Mouse (Mus musculus) C2C12 (cell line): ENCODE results near the gene Cdipt. TPM values are rescaled to one million over a fixed set of nuclear protein-coding genes. Genes with fewer than 3 reads are reported as not detected.

ENCODE experiments used
- H3K27me3 ChIP-seq: one replicate; pipeline ENCODE4 v1.6.1; 2011; ENCODE audit not compliant: control insufficient read depth, insufficient read depth, insufficient read length
- H3K36me3 ChIP-seq: one replicate; pipeline ENCODE4 v1.6.1; 2011; ENCODE audit not compliant: control insufficient read depth, insufficient read depth
- H3K4me3 ChIP-seq: one replicate; pipeline ENCODE4 v1.5.1; 2011; ENCODE audit warnings: mild to moderate bottlenecking, control low read depth; ENCODE audit not compliant: poor library complexity, insufficient read depth, severe bottlenecking
- H3K79me2 ChIP-seq: one replicate; pipeline ENCODE4 v1.6.1; 2011; ENCODE audit not compliant: control insufficient read depth, insufficient read depth
- H3K79me3 ChIP-seq: one replicate; pipeline ENCODE4 v1.6.1; 2011; ENCODE audit warnings: low read depth, control low read depth
- H3ac ChIP-seq: one replicate; pipeline ENCODE3; 2011; ENCODE audit warnings: low read depth; ENCODE audit not compliant: control insufficient read depth, insufficient read length
- CEBPB ChIP-seq: IDR thresholded peaks from one replicate; pipeline ENCODE4 v1.6.1; 2011; ENCODE audit warnings: low read depth, mild to moderate bottlenecking, control low read depth, moderate library complexity
- CTCF ChIP-seq: IDR thresholded peaks from one replicate; pipeline ENCODE4 v1.5.1; 2011; ENCODE audit not compliant: control insufficient read depth, insufficient read depth, insufficient read length
- FOSL1 ChIP-seq: IDR thresholded peaks from one replicate; pipeline ENCODE4 v1.8.0; 2011; ENCODE audit warnings: mild to moderate bottlenecking, low read length; ENCODE audit not compliant: poor library complexity, insufficient read depth, severe bottlenecking
- MAX ChIP-seq: IDR thresholded peaks from one replicate; pipeline ENCODE4 v1.6.1; 2011; ENCODE audit warnings: mild to moderate bottlenecking, control low read depth
- MYOD1 ChIP-seq: IDR thresholded peaks from one replicate; pipeline ENCODE4 v1.6.1; 2011; ENCODE audit warnings: low read depth; ENCODE audit not compliant: control insufficient read depth, insufficient read length
- MYOG ChIP-seq: IDR thresholded peaks from one replicate; pipeline ENCODE4 v1.6.1; 2011; ENCODE audit not compliant: control insufficient read depth, insufficient read length; ENCODE audit errors: extremely low read depth
- USF1 ChIP-seq: IDR thresholded peaks from one replicate; pipeline ENCODE4 v1.6.1; 2011; ENCODE audit warnings: low read depth, mild to moderate bottlenecking, control low read depth, moderate library complexity
- polyA plus RNA-seq: library from polyadenylated mRNA; unstranded; fragments of >200 nt; fragmentation: generic; extraction: Trizol; gene quantifications from one replicate; pipeline ENCODE4 v1.2.1, GENCODE M21; 2012; ENCODE audit warnings: missing spikeins

Gene Cdipt
- polyA plus RNA-seq, 1 experiment, result 115 TPM

- peak overlapping the region; percentile 61 for H3K4me3 ChIP-seq
- peaks cover 33% of the 10 kb centered on the region for H3K79me2 ChIP-seq
- H3K79me3 ChIP-seq, result peaks cover 20% of the 10 kb centered on the region
- peaks cover 41% of the 10 kb centered on the region for H3K36me3 ChIP-seq
- TF ChIP-seq FOSL1 (no peak), MAX (no peak), USF1 (no peak), CEBPB (no peak), MYOG (no peak), CTCF (no peak)
- H3K27me3 ChIP-seq, result no peaks in the 10 kb centered on the region
- peak overlapping the region; percentile 94 for H3ac ChIP-seq
Observed at GRCm38 (mm10) chr7:127023896-127024690, 48.4 kb downstream of the Cdipt start.

- Histone ChIP-seq H3K27me3 (no peaks in the 10 kb centered on the region), H3ac (peak overlapping the region; percentile 94), H3K79me2 (peaks cover 33% of the 10 kb centered on the region), H3K79me3 (peaks cover 20% of the 10 kb centered on the region), H3K4me3 (peak overlapping the region; percentile 61), H3K36me3 (peaks cover 46% of the 10 kb centered on the region)
- TF ChIP-seq MAX (peak; percentile 84), FOSL1 (no peak), MYOG (no peak), CTCF (peak; percentile 82), USF1 (peak; percentile 25), CEBPB (no peak), MYOD1 (no peak)
Observed at GRCm38 (mm10) chr7:127024755-127025555, 49.2 kb downstream of the Cdipt start.

GRCm38 (mm10) chr7:127025556-127026160 is 49.9 kb downstream of the Cdipt start:
- Histone ChIP-seq H3K4me3 (peak overlapping the region; percentile 61), H3ac (peak overlapping the region; percentile 94), H3K79me2 (peaks cover 33% of the 10 kb centered on the region), H3K79me3 (peaks cover 20% of the 10 kb centered on the region), H3K27me3 (no peaks in the 10 kb centered on the region), H3K36me3 (peaks cover 53% of the 10 kb centered on the region)
- TF ChIP-seq CEBPB (no peak), MAX (no peak), CTCF (no peak), FOSL1 (no peak), USF1 (no peak), MYOG (no peak), MYOD1 (no peak)

- TF ChIP-seq MYOG (no peak), MAX (no peak), USF1 (no peak), FOSL1 (no peak), CTCF (no peak), MYOD1 (no peak), CEBPB (no peak)
- peak overlapping the region; percentile 94 for H3ac ChIP-seq
- no peaks in the 10 kb centered on the region for H3K27me3 ChIP-seq
- H3K36me3 ChIP-seq, result peaks cover 59% of the 10 kb centered on the region
- H3K79me3 ChIP-seq, result peaks cover 20% of the 10 kb centered on the region
- H3K4me3 ChIP-seq, result peak overlapping the region; percentile 61
- peaks cover 33% of the 10 kb centered on the region for H3K79me2 ChIP-seq
Observed at GRCm38 (mm10) chr7:127026161-127026600, 50.5 kb downstream of the Cdipt start.

- Histone ChIP-seq H3K4me3 (peak overlapping the region; percentile 61), H3K79me2 (peaks cover 33% of the 10 kb centered on the region), H3K27me3 (no peaks in the 10 kb centered on the region), H3K79me3 (peaks cover 20% of the 10 kb centered on the region), H3K36me3 (peaks cover 63% of the 10 kb centered on the region), H3ac (peak overlapping the region; percentile 94)
- no peak for TF ChIP-seq CTCF
- TF ChIP-seq USF1, result no peak
- no peak for TF ChIP-seq MYOG
- TF ChIP-seq MAX, result no peak
- no peak for TF ChIP-seq MYOD1
- no peak for TF ChIP-seq CEBPB
- no peak for TF ChIP-seq FOSL1
Observed at GRCm38 (mm10) chr7:127026616-127026983, 50.9 kb downstream of the Cdipt start.
